In genomic region chrX:73037003-73037402, GRCm38 (mm10) we compare ENCODE assay signal across 22 mouse cellular contexts. TPM values are rescaled to one million over a fixed set of nuclear protein-coding genes. Genes with fewer than 3 reads are reported as not detected.
"Had no signal": no experiment of that assay in that cellular context is flagged by ENCODE, and none has a peak within 500 bp of the region (broad histone marks: within the 10 kb centered on the region; RNA-seq: fewer than 3 reads in every experiment).

Gene Pnma5, minus strand, starts transcription at chrX:73037103.

- H3K4me2 ChIP-seq: neural tube, embryonic 12.5 days; neural tube, embryonic 13.5 days; neural tube, embryonic 15.5 days; stomach, embryonic 15.5 days had no signal

- H3K4me1 ChIP-seq: neural tube, embryonic 12.5 days; neural tube, embryonic 13.5 days; neural tube, embryonic 15.5 days; stomach, embryonic 15.5 days had no signal

- H3K36me3 ChIP-seq: neural tube, embryonic 12.5 days; neural tube, embryonic 13.5 days; neural tube, embryonic 15.5 days; stomach, embryonic 15.5 days had no signal

- H3K9ac ChIP-seq: neural tube, embryonic 12.5 days; neural tube, embryonic 13.5 days; neural tube, embryonic 15.5 days; stomach, embryonic 15.5 days had no signal

- H3K27me3 ChIP-seq: neural tube, embryonic 12.5 days; neural tube, embryonic 13.5 days; neural tube, embryonic 15.5 days; stomach, embryonic 15.5 days had no signal

- H3K4me3 ChIP-seq: neural tube, embryonic 12.5 days; neural tube, embryonic 13.5 days; neural tube, embryonic 15.5 days; stomach, embryonic 15.5 days had no signal

- H3K27ac ChIP-seq: neural tube, embryonic 12.5 days; neural tube, embryonic 13.5 days; neural tube, embryonic 15.5 days; stomach, embryonic 15.5 days; stomach, postnatal 0 days had no signal

- DNase-seq: right cerebral cortex, adult 18-20 months; right cerebral cortex, postnatal 14 days; right cerebral cortex, postnatal 25 days; right cerebral cortex, postnatal 4 days; spleen, adult 18-20 months; thymus, adult 18-20 months; thymus, adult 2 months; thymus, postnatal 14 days; thymus, postnatal 25 days; thymus, postnatal 36 days; thymus, postnatal 4 days had no signal

- H3K9me3 ChIP-seq: neural tube, embryonic 12.5 days; neural tube, embryonic 13.5 days; neural tube, embryonic 15.5 days; stomach, embryonic 15.5 days had no signal

RNA-seq across cellular contexts. Expression of gene Pnma5, which starts in this region (rescaled TPM):
- total RNA-seq: neutrophil, adult 5-6 weeks had no signal
- polyA plus RNA-seq: neural tube, embryonic 12.5 days; neural tube, embryonic 13.5 days; small intestine, adult 2 months; spleen, adult 2 months; stomach, embryonic 14.5 days; thymus, adult 2 months; thymus, postnatal 0 days; urinary bladder, adult 2 months had no signal
